Mouse (Mus musculus) induced T-regulatory cell, adult 2 months (primary cell): ENCODE measurements around the gene Sardh.

Experiments used
- DNase-seq: peaks from one replicate; pipeline ENCODE4 v3.0.0-alpha.2; 2012; ENCODE audit warnings: low read depth

Sardh gene

GRCm38 (mm10) chr2:27226572-27226971, 21.6 kb downstream of the Sardh start:
- DNase-seq, result no peak

- no peak for DNase-seq
Measured at GRCm38 (mm10) chr2:27223012-27223421, 25.1 kb downstream of the Sardh start.

- no peak for DNase-seq
Measured at GRCm38 (mm10) chr2:27218569-27218968, 29.6 kb downstream of the Sardh start.

GRCm38 (mm10) chr2:27218121-27218544, 30.0 kb downstream of the Sardh start:
- no peak for DNase-seq

- no peak for DNase-seq
Measured at GRCm38 (mm10) chr2:27215537-27215936, 32.6 kb downstream of the Sardh start.

GRCm38 (mm10) chr2:27211966-27212893, 35.9 kb downstream of the Sardh start:
- DNase-seq, result no peak

- DNase-seq, result no peak
Measured at GRCm38 (mm10) chr2:27210676-27211210, 37.4 kb downstream of the Sardh start.

GRCm38 (mm10) chr2:27210255-27210654, 37.9 kb downstream of the Sardh start:
- peak; percentile 61 for DNase-seq

GRCm38 (mm10) chr2:27209816-27210215, 38.3 kb downstream of the Sardh start:
- peak; percentile 31 for DNase-seq

GRCm38 (mm10) chr2:27209370-27209769, 38.8 kb downstream of the Sardh start:
- no peak for DNase-seq

- DNase-seq, result no peak
Measured at GRCm38 (mm10) chr2:27207126-27207525, 41.0 kb downstream of the Sardh start.

GRCm38 (mm10) chr2:27206128-27206797, 41.9 kb downstream of the Sardh start:
- no peak for DNase-seq

GRCm38 (mm10) chr2:27205666-27206065, 42.5 kb downstream of the Sardh start:
- DNase-seq, result no peak

- no peak for DNase-seq
Measured at GRCm38 (mm10) chr2:27200586-27200985, 47.6 kb downstream of the Sardh start.

GRCm38 (mm10) chr2:27198551-27199246, 49.4 kb downstream of the Sardh start:
- peak; percentile 37 for DNase-seq

- no peak for DNase-seq
Measured at GRCm38 (mm10) chr2:27189994-27190393, 58.1 kb downstream of the Sardh start.

- DNase-seq, result peak; percentile 73
Measured at GRCm38 (mm10) chr2:27187531-27187930, 60.6 kb downstream of the Sardh start.

- no peak for DNase-seq
Measured at GRCm38 (mm10) chr2:27183734-27184133, 64.4 kb downstream of the Sardh start.

- no peak for DNase-seq
Measured at GRCm38 (mm10) chr2:27181907-27182306, 66.2 kb downstream of the Sardh start.

- no peak for DNase-seq
Measured at GRCm38 (mm10) chr2:27179101-27179500, 69.0 kb downstream of the Sardh start.

- no peak for DNase-seq
Measured at GRCm38 (mm10) chr2:27175696-27176267, 72.4 kb downstream of the Sardh start.

GRCm38 (mm10) chr2:27174242-27174641, 73.9 kb downstream of the Sardh start:
- DNase-seq, result no peak
